Mouse (Mus musculus) brain, embryonic 14.5 days (tissue): Measurements from ENCODE around the gene Cenpo.

Experiments
- CTCF ChIP-seq: fragments of 200-500 bp; IDR thresholded peaks from 2 replicates; pipeline ENCODE4 v1.5.1; 2012; ENCODE audit warnings: inconsistent platforms, mild to moderate bottlenecking, moderate library complexity, borderline replicate concordance; ENCODE audit not compliant: insufficient read depth, insufficient read length; ENCODE audit errors: extremely low read depth
- POLR2A ChIP-seq: fragments of 200-500 bp; IDR thresholded peaks from 2 replicates; pipeline ENCODE4 v1.6.1; 2012; ENCODE audit warnings: mild to moderate bottlenecking, inconsistent platforms, borderline replicate concordance; ENCODE audit not compliant: poor library complexity, insufficient read depth, insufficient read length, severe bottlenecking; ENCODE audit errors: extremely low read depth

GRCm38 (mm10) chr12:4249786-4250185 is 15.7 kb upstream of the Cenpo start:
- TF ChIP-seq CTCF = no peak
- TF ChIP-seq POLR2A = no peak
